9 mouse cellular contexts compared by ENCODE assay signal in the genomic region with DNA sequence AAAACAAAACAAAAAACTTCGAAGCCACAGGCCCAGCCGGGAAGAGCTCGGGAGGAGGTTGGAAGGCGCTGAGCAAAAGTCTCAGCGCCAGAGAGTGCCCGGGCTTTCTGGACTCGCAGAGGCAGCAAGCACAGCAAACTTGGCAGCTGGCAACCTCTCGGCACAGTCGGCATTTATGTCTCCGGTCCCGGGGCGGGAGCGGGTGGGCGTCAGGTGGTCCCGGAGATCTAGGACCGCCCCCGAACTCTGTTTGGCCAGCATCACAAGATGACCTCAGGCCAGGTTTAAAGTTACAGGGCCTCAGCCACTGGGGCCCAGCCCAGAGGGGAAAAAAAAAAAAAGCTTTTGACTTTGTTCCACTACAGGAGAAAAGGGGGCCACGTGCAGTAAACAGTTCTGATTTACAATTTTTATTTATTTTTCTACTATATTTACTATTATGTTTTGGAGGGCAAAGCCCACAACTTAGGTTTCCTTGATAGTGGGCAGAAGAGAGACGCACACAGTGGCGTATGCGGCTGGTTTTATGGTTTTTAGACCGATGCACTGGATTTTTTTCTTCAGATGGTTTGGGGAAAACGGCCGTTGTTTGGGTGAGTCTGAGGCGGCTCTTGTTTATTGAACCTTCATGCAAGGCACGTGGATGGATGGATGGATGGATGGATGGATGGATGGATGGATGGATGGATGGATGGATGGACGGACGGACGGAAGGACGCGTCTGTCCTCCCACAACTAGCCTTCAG. TPM values are rescaled to one million over a fixed set of nuclear protein-coding genes. Genes with fewer than 3 reads are reported as not detected.
DNase-seq lines count a peak whose midpoint lies in the region; ATAC-seq lines count a peak whose summit lies in the region.
"Had no signal": no experiment of that assay in that cellular context is flagged by ENCODE, and none has a peak within 500 bp of the region (broad histone marks: within the 10 kb centered on the region; RNA-seq: fewer than 3 reads in every experiment).

A gene (minus strand): TSS at position 240 of the 746 bp plus-strand sequence.

- no peak within 1 kb of the TSS; a peak in 2 of 4 replicates for H3K27ac ChIP-seq in heart, embryonic 14.5 days (replicated peaks in 1 of 2; ENCODE audit: control insufficient read depth in 1 of 2, insufficient read depth in 1 of 2, low read depth in 2 of 2, low read length in 2 of 2)
- H3K27ac ChIP-seq in liver, embryonic 15.5 days (replicated peaks): no peak within 1 kb of the TSS
- peak within 1 kb of the TSS; percentile 66 for H3K27ac ChIP-seq in neural tube, embryonic 15.5 days (replicated peaks)

- peak within 1 kb of the TSS; percentile 46 to 66 for H3K4me3 ChIP-seq in heart, embryonic 14.5 days (ENCODE audit: control insufficient read depth in 1 of 2, insufficient read depth in 1 of 2, low read depth in 1 of 2, low read length in 2 of 2)
- 0 out of 2 replicates have a peak within 1 kb of the TSS, but pooled peaks have one; percentile 7 for H3K4me3 ChIP-seq in liver, embryonic 15.5 days (replicated peaks)
- peak within 1 kb of the TSS; percentile 39 for H3K4me3 ChIP-seq in neural tube, embryonic 15.5 days (replicated peaks)
- H3K4me3 ChIP-seq: erythroblast, embryonic 14.5 days had no signal

- H3K9ac ChIP-seq in heart, embryonic 14.5 days (ENCODE audit: low read length): peak within 1 kb of the TSS; percentile 57
- H3K9ac ChIP-seq in liver, embryonic 15.5 days: no peak within 1 kb of the TSS
- H3K9ac ChIP-seq in neural tube, embryonic 15.5 days (replicated peaks): peak within 1 kb of the TSS; percentile 34

- ATAC-seq in heart, embryonic 14.5 days (ENCODE audit: insufficient number of reproducible peaks, insufficient read depth, low FRiP score, low read depth): peak; percentile 67
- no peak for ATAC-seq in liver, embryonic 15.5 days (ENCODE audit: insufficient read depth)
- peak; percentile 35; the same call in 1 of the 2 replicates for ATAC-seq in neural tube, embryonic 15.5 days (ENCODE audit: low FRiP score)

- H3K36me3 ChIP-seq in heart, embryonic 14.5 days (ENCODE audit: control insufficient read depth, insufficient read depth, low read length): no peaks in the 10 kb centered on the region
- H3K36me3 ChIP-seq in liver, embryonic 15.5 days (replicated peaks): no peaks in the 10 kb centered on the region
- no peaks in the 10 kb centered on the region for H3K36me3 ChIP-seq in neural tube, embryonic 15.5 days

- H3K4me1 ChIP-seq in heart, embryonic 14.5 days (ENCODE audit: control insufficient read depth in 2 of 2, insufficient read depth in 2 of 2, low read length in 2 of 2): peaks cover 21 to 31% of the 10 kb centered on the region in 2 experiments
- no peaks in the 10 kb centered on the region for H3K4me1 ChIP-seq in liver, embryonic 15.5 days (replicated peaks)
- peaks cover 40% of the 10 kb centered on the region for H3K4me1 ChIP-seq in neural tube, embryonic 15.5 days

- peak within 1 kb of the TSS; percentile 76 for H3K4me2 ChIP-seq in heart, embryonic 14.5 days (ENCODE audit: low read length)
- H3K4me2 ChIP-seq in liver, embryonic 15.5 days: peak within 1 kb of the TSS; percentile 23
- peak within 1 kb of the TSS; percentile 61 for H3K4me2 ChIP-seq in neural tube, embryonic 15.5 days

- DNase-seq in adrenal gland, adult (ENCODE audit: inconsistent age in 2 of 2, low spot score in 1 of 2): peak; percentile 35 to 37
- no peak for DNase-seq in adrenal gland, adult 8-10 months
- DNase-seq in fibroblast of lung, adult 2 months (ENCODE audit: low read depth): peak; percentile 61
- DNase-seq in kidney, postnatal 25 days: peak; percentile 16 to 61
- DNase-seq in yolk sac, embryonic 10.5 days (ENCODE audit: low spot score): peak; percentile 87

- peaks cover 13% of the 10 kb centered on the region for H3K27me3 ChIP-seq in heart, embryonic 14.5 days (ENCODE audit: control insufficient read depth, insufficient read depth, low read length)
- H3K27me3 ChIP-seq in liver, embryonic 15.5 days: peaks cover 64% of the 10 kb centered on the region
- no peaks in the 10 kb centered on the region; the same call in 1 of the 2 replicates for H3K27me3 ChIP-seq in neural tube, embryonic 15.5 days (replicated peaks)

- 4% methylated on average over 31 of the region's 31 CpGs for WGBS in heart, embryonic 14.5 days
- WGBS in liver, embryonic 15.5 days (ENCODE audit: insufficient replicate concordance): 5% methylated on average over 31 of the region's 31 CpGs
- WGBS in neural tube, embryonic 15.5 days: under 1% methylated on average over 31 of the region's 31 CpGs

- no peaks in the 10 kb centered on the region for H3K9me3 ChIP-seq in heart, embryonic 14.5 days (ENCODE audit: control insufficient read depth, low read length)
- H3K9me3 ChIP-seq in liver, embryonic 15.5 days (replicated peaks): no peaks in the 10 kb centered on the region
- H3K9me3 ChIP-seq in neural tube, embryonic 15.5 days (replicated peaks): no peaks in the 10 kb centered on the region

RNA-seq across cellular contexts. Expression of the gene that starts here (rescaled TPM):
- 10 to 100 TPM in 2 of 4 experiments, 1 to 10 TPM in 2; 6.6 to 13.7 (median 10.0) TPM for total RNA-seq in adrenal gland, adult 8-10 months (2022)
- polyA plus RNA-seq in heart, embryonic 14.5 days (2014; fragmentation: Nextera tagmentation; extraction: Ambion mirVana): 24.5 and 26.9 TPM in 2 replicates
- 1.1 and 1.8 TPM in 2 replicates for polyA plus RNA-seq in liver, embryonic 15.5 days (2015; fragmentation: Nextera tagmentation; extraction: Ambion mirVana)
- 25.5 and 29.0 TPM in 2 replicates for polyA plus RNA-seq in neural tube, embryonic 15.5 days (2015; fragmentation: Nextera tagmentation; extraction: Ambion mirVana)
- polyA plus RNA-seq: erythroblast, embryonic 14.5 days had no signal

Comparison
In these comparisons a context has a peak if more than half of its experiments do, and no peak if none do; other contexts are left out.
1. H3K4me2 ChIP-seq: peak in every context shown above with its lines; median percentile 76 in heart, embryonic 14.5 days; 61 in neural tube, embryonic 15.5 days; 23 in liver, embryonic 15.5 days.